Mouse (Mus musculus): ENCODE measurements around the gene 2900011O08Rik.

- no peak for TF ChIP-seq POLR2A (IDR thresholded peaks at IDR 0.05; ENCODE audit: borderline replicate concordance, control insufficient read depth, low read depth, low read length)
- TF ChIP-seq CTCF (IDR thresholded peaks at IDR 0.05; ENCODE audit: control insufficient read depth, insufficient read depth, low read length): no peak
Observed at GRCm38 (mm10) chr16:13945153-13945552, 41.3 kb upstream of the 2900011O08Rik start.
